Mouse (Mus musculus) limb, embryonic 15.5 days (tissue): ENCODE data around the gene Atp6v1c2. TPM values are rescaled to one million over a fixed set of nuclear protein-coding genes. Genes with fewer than 3 reads are reported as not detected.

Experiments used
- ATAC-seq: fragments of 200-750 bp; cut with Nextera tagmentation; 2 replicates; pipeline ENCODE4 v1.8.0; 2017; ENCODE audit warnings: low read depth, moderate TSS enrichment; ENCODE audit not compliant: insufficient number of reproducible peaks, low FRiP score, low TSS enrichment
- H3K27ac ChIP-seq: fragments of 300-500 bp; sonication (generic); 2 replicates; pipeline ENCODE4 v1.5.1; 2015; ENCODE audit warnings: moderate library complexity, mild to moderate bottlenecking, inconsistent platforms
- H3K27me3 ChIP-seq: fragments of 300-500 bp; sonication (generic); 2 replicates; pipeline ENCODE4 v1.6.1; 2015; ENCODE audit warnings: inconsistent platforms
- H3K36me3 ChIP-seq: fragments of 300-500 bp; sonication (generic); 2 replicates; pipeline ENCODE4 v1.6.1; 2015; ENCODE audit warnings: inconsistent platforms
- H3K4me1 ChIP-seq: fragments of 300-500 bp; sonication (generic); 2 replicates; pipeline ENCODE4 v1.6.1; 2015; ENCODE audit warnings: inconsistent platforms
- H3K4me2 ChIP-seq: fragments of 300-500 bp; sonication (generic); 2 replicates; pipeline ENCODE4 v1.6.1; 2015; ENCODE audit warnings: mild to moderate bottlenecking, inconsistent platforms
- H3K4me3 ChIP-seq: fragments of 300-500 bp; sonication (generic); 2 replicates; pipeline ENCODE4 v1.5.1; 2015; ENCODE audit warnings: mild to moderate bottlenecking, inconsistent platforms
- H3K9ac ChIP-seq: fragments of 300-500 bp; sonication (generic); 2 replicates; pipeline ENCODE4 v1.6.1; 2015; ENCODE audit warnings: inconsistent platforms
- H3K9me3 ChIP-seq: fragments of 300-500 bp; sonication (generic); 2 replicates; pipeline ENCODE4 v1.6.1; 2016; ENCODE audit warnings: inconsistent platforms
- WGBS: fragments of 180-500 bp; shearing (Covaris S2); methylation state at CpG from one replicate; pipeline ENCODE4 v1.1.7; 2015; 5-methylcytosine and 5-hydroxymethylcytosine counted together
- microRNA-seq: library from miRNA; unstranded; fragments of <30 nt; microRNA quantifications from one replicate; pipeline ENCODE4, GENCODE M21; 2016
- polyA plus RNA-seq: library from polyadenylated mRNA; unstranded; fragments of >200 nt; fragmentation: Nextera tagmentation; extraction: Ambion mirVana; gene quantifications from 2 replicates; pipeline ENCODE4 v1.2.1, GENCODE M21; 2015

Gene Atp6v1c2
- polyA plus RNA-seq, 1 experiment from 2014 or later, result 0.63 TPM

GRCm38 (mm10) chr12:17250962-17251361 is 78.2 kb downstream of the Atp6v1c2 start:
- Histone ChIP-seq H3K27ac (no peak overlapping the region), H3K4me2 (no peak overlapping the region), H3K9me3 (no peaks in the 10 kb centered on the region), H3K36me3 (no peaks in the 10 kb centered on the region), H3K4me1 (0 out of 2 replicates have a peak, but pooled peaks cover 3% of the 10 kb centered on the region), H3K9ac (no peak overlapping the region), H3K4me3 (no peak overlapping the region), H3K27me3 (peaks cover 18% of the 10 kb centered on the region; the same call in 1 of the 2 replicates)
- no peak for ATAC-seq
- WGBS, result 43% methylated on average over 8 of the region's 8 CpGs

GRCm38 (mm10) chr12:17242041-17242440 is 87.1 kb downstream of the Atp6v1c2 start:
- H3K4me2 ChIP-seq, result no peak overlapping the region
- H3K27me3 ChIP-seq, result no peaks in the 10 kb centered on the region
- H3K9me3 ChIP-seq, result no peaks in the 10 kb centered on the region
- ATAC-seq, result no peak
- no peak overlapping the region for H3K4me3 ChIP-seq
- peaks cover 5% of the 10 kb centered on the region; the same call in 1 of the 2 replicates for H3K4me1 ChIP-seq
- no peak overlapping the region for H3K9ac ChIP-seq
- H3K36me3 ChIP-seq, result no peaks in the 10 kb centered on the region
- no peak overlapping the region for H3K27ac ChIP-seq

- H3K27me3 ChIP-seq, result no peaks in the 10 kb centered on the region
- no peak for ATAC-seq
- no peak overlapping the region for H3K4me2 ChIP-seq
- WGBS, result 93% methylated on average over 9 of the region's 9 CpGs
- H3K36me3 ChIP-seq, result no peaks in the 10 kb centered on the region
- no peak overlapping the region for H3K27ac ChIP-seq
- H3K4me1 ChIP-seq, result peaks cover 5% of the 10 kb centered on the region; the same call in 1 of the 2 replicates
- no peak overlapping the region for H3K9ac ChIP-seq
- H3K4me3 ChIP-seq, result no peak overlapping the region
- H3K9me3 ChIP-seq, result no peaks in the 10 kb centered on the region
Measured at GRCm38 (mm10) chr12:17241614-17242013, 87.5 kb downstream of the Atp6v1c2 start.

- Histone ChIP-seq H3K36me3 (no peaks in the 10 kb centered on the region), H3K4me1 (peaks cover 5% of the 10 kb centered on the region; the same call in 1 of the 2 replicates), H3K9me3 (no peaks in the 10 kb centered on the region), H3K27me3 (no peaks in the 10 kb centered on the region), H3K9ac (no peak overlapping the region), H3K4me3 (no peak overlapping the region), H3K27ac (no peak overlapping the region), H3K4me2 (no peak overlapping the region)
- no peak for ATAC-seq
- 76% methylated on average over 2 of the region's 2 CpGs for WGBS
Measured at GRCm38 (mm10) chr12:17241016-17241415, 88.1 kb downstream of the Atp6v1c2 start.

- H3K27me3 ChIP-seq, result no peaks in the 10 kb centered on the region
- no peaks in the 10 kb centered on the region for H3K36me3 ChIP-seq
- H3K9me3 ChIP-seq, result no peaks in the 10 kb centered on the region
- no peak overlapping the region for H3K4me3 ChIP-seq
- H3K4me2 ChIP-seq, result no peak overlapping the region
- ATAC-seq, result no peak
- no peak overlapping the region for H3K9ac ChIP-seq
- peaks cover 5% of the 10 kb centered on the region; the same call in 1 of the 2 replicates for H3K4me1 ChIP-seq
- H3K27ac ChIP-seq, result no peak overlapping the region
Measured at GRCm38 (mm10) chr12:17239428-17239688, 89.8 kb downstream of the Atp6v1c2 start.

GRCm38 (mm10) chr12:17238588-17239427 is 90.4 kb downstream of the Atp6v1c2 start:
- H3K27ac ChIP-seq, result no peak overlapping the region
- H3K27me3 ChIP-seq, result no peaks in the 10 kb centered on the region
- no peak overlapping the region for H3K4me3 ChIP-seq
- 20% methylated on average over 12 of the region's 12 CpGs for WGBS
- H3K9ac ChIP-seq, result no peak overlapping the region
- no peaks in the 10 kb centered on the region for H3K36me3 ChIP-seq
- no peak for ATAC-seq
- no peaks in the 10 kb centered on the region for H3K9me3 ChIP-seq
- no peak overlapping the region for H3K4me2 ChIP-seq
- H3K4me1 ChIP-seq, result peaks cover 5% of the 10 kb centered on the region; the same call in 1 of the 2 replicates

GRCm38 (mm10) chr12:17235535-17236313 is 93.4 kb downstream of the Atp6v1c2 start:
- no peaks in the 10 kb centered on the region for H3K27me3 ChIP-seq
- H3K27ac ChIP-seq, result no peak overlapping the region
- H3K36me3 ChIP-seq, result no peaks in the 10 kb centered on the region
- no peak for ATAC-seq
- H3K9me3 ChIP-seq, result no peaks in the 10 kb centered on the region
- peaks cover 5% of the 10 kb centered on the region; the same call in 1 of the 2 replicates for H3K4me1 ChIP-seq
- H3K4me2 ChIP-seq, result no peak overlapping the region
- no peak overlapping the region for H3K4me3 ChIP-seq
- no peak overlapping the region for H3K9ac ChIP-seq
- 42% methylated on average over 11 of the region's 11 CpGs for WGBS

Small RNAs within 50 kb of the gene (microRNA-seq; reads per million reads assigned to microRNA genes)
- 9.6 reads per million, percentile 25 among the genes with 10 or more reads in this experiment for gene Mir3066

Other genes with a start within 250 kb of the Atp6v1c2 start
- 0.60 and 0.76 TPM in 2 replicates for gene Kcnf1, start 152.5 kb downstream of the Atp6v1c2 start, polyA plus RNA-seq
- gene Pdia6, start 62.8 kb downstream of the Atp6v1c2 start, polyA plus RNA-seq, result 644 and 669 TPM in 2 replicates
- gene Nol10, start 19.1 kb upstream of the Atp6v1c2 start, polyA plus RNA-seq, result 20.1 and 21.3 TPM in 2 replicates
- 144 and 148 TPM in 2 replicates for gene Odc1, start 215.4 kb upstream of the Atp6v1c2 start, polyA plus RNA-seq